Mouse (Mus musculus) bone marrow, adult 2 months (tissue): ENCODE results near the gene Rpl13.

Experiments used
- CTCF ChIP-seq: fragments of 200-500 bp; IDR thresholded peaks from 2 replicates; pipeline ENCODE4 v1.5.1; 2011; ENCODE audit warnings: low read length, control low read depth; ENCODE audit not compliant: control insufficient read depth, insufficient read depth
- POLR2A ChIP-seq: fragments of 200-500 bp; IDR thresholded peaks from 2 replicates; pipeline ENCODE4 v1.6.1; 2011; ENCODE audit warnings: low read depth, mild to moderate bottlenecking, control low read depth, low read length, borderline replicate concordance; ENCODE audit not compliant: control insufficient read depth

DNA sequence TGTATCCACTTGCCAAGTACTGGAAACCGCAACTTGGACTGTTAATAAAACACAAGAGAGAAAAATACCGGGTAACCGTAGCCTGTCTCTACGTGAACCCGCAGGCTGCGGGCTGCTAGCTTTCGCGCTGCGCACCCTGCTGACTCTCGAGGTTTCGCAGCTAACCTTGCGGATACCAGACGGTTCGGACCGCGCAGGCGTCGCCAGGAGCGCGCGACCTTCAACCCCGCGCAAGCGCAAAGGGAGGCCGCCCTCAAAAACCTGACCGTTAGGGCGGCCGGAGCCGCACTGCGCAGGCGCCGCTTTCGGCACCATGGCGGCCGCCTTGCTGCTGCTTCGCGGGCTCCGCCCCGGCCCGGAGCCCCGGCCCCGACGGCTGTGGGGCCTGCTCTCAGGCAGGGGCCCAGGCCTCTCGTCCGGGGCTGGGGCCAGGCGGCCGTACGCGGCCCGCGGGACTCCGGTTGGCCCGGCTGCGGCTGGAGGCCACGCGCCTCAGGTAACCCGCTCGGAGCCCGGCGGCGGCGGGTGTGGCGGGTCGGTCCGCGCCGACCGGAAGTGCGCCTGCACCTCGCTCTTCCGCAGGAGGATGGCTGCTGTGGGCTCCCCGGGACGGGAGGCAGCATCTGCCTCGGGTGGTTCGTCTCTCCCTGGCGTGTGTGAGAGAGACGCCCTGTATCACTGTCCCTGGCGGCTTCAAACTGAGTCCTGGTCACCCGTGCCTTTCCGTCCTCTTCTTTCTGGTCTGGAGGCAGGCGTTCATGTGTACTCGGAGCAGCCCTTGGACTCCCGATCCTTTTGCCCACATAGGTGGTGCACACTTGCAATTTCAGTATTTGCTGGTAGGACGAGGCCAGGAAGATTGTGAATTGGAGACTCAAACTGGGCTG, 36.7 kb upstream of the Rpl13 start:
- peak; percentile 47; the same call in 1 of the 2 replicates for TF ChIP-seq CTCF
- TF ChIP-seq POLR2A = peak; percentile 98
